Mouse (Mus musculus) Patski (cell line): ENCODE measurements at regions not wholly inside any gene's neighbourhood (a gene's known extent, or its start where the extent isn't known, plus 50 kb on each side); places are given as distances from the start of the nearest gene placed in this dataset.
"Not testable (repeated sequence)": the region's sequence is repeated elsewhere in the genome, so short reads cannot be mapped to it uniquely, and the experiment has no call there.

Experiments
- ATAC-seq: fragments of 100-300 bp; one replicate; pipeline ENCODE4 v1.8.0; 2021
- CTCF ChIA-PET: fragments of 350-600 bp; sonication (Branson Sonifier 250); formaldehyde crosslinking; loops from one replicate; lab custom pipeline; 2022; ENCODE audit warnings: inconsistent platforms; lab: Charles Lee
- POLR2A ChIA-PET: fragments of 350-600 bp; sonication (Branson Sonifier 250); formaldehyde crosslinking; loops from one replicate; lab custom pipeline; 2022; ENCODE audit warnings: antibody characterized with exemption, inconsistent platforms; lab: Charles Lee
- DNase-seq: peaks from one replicate; pipeline ENCODE4 v3.0.0-alpha.2; 2011; ENCODE audit warnings: low read depth, low spot score
- H3K27me3 ChIP-seq: fragments of 371-371 bp; one replicate; pipeline ENCODE4 v1.5.1; 2021
- CTCF ChIP-seq: fragments of 100-300 bp; IDR thresholded peaks from one replicate; pipeline ENCODE4 v1.5.1; 2021
- in situ Hi-C: fragments of 300-500 bp; cut with MboI; formaldehyde crosslinking; loops from 3 replicates; pipeline ENCODE4 v1.11.1; 2018; ENCODE audit warnings: low pct_unique_long_range_greater_than_20kb, mixed read lengths

DNA sequence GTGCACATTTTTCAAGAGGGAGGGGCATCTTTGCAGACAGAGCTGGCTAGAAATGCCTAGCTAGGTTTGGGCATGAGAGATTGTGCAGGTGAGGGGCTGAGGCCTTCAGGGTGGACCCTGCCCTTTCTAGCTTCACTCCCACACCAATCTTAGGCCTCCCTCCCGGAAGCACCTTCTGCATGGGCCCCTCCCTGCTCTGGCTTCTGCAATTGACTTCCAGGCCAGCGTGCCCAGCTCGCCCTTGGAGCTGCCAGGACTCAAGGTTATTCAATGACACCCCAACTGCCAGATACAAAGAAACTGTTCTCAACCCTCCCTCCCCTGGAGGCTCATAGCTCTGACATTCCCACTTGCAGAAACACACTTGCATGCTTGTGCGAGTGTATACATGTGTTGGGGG is 384.5 kb downstream of the Sox9 start:
- ChIA-PET POLR2A (interaction anchor here (0.6 kb wide), 1 partner anchor 385 kb away, joined by 6 read pairs; no protein-coding TSS in a partner anchor), CTCF (interaction anchor here (1.4 kb wide), 2 partner anchors 1629 to 1634 kb away, joined by 3 read pairs; no protein-coding TSS in a partner anchor)
- TF ChIP-seq CTCF: no peak
- DNase-seq: no peak
- H3K27me3 ChIP-seq: no peaks in the 10 kb centered on the region
- no peak for ATAC-seq
- in situ Hi-C loops: loop anchor here (5.0 to 25.0 kb wide), 5 partner anchors 312 to 1629 kb away; no protein-coding TSS in a partner anchor

DNA sequence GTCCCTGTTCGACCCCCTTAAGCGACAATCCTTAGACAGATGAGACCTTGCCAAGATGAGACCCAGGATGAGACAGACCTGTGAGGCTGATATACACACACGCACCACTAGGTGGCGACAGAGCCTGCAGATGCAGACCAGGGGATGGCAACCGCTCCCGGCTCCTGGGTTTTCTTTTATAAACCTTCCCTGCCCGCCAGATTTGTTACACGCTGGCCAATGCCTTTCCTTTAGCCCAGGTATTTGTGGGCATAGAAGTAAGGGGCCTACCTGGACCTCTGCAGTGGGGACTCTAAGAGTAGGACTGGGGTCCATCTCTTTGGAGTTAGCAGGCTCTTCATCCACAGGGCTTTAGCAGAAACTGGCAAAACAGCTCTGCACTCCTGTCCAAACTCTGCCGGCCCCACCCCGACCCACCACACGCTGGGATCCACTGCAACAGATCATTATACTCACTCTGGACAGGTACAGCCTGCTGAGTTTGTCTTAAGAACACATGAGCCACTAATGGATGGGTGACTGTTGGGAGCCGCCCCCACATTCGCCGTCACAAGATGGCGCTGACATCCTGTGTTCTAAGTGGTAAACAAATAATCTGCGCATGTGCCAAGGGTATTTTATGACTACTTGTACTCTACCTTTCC is 390.6 kb downstream of the Sox9 start:
- in situ Hi-C loops: loop anchor here (10.0 to 25.0 kb wide), 3 partner anchors 232 to 1260 kb away; no protein-coding TSS in a partner anchor
- ChIA-PET POLR2A (no interaction called here), CTCF (interaction anchor here (0.8 to 0.9 kb wide), 3 partner anchors 154 to 475 kb away, joined by 3 read pairs; no protein-coding TSS in a partner anchor)
- peak; percentile 61 for ATAC-seq
- no peak for DNase-seq
- TF ChIP-seq CTCF: peak; percentile 51
- no peaks in the 10 kb centered on the region for H3K27me3 ChIP-seq

DNA sequence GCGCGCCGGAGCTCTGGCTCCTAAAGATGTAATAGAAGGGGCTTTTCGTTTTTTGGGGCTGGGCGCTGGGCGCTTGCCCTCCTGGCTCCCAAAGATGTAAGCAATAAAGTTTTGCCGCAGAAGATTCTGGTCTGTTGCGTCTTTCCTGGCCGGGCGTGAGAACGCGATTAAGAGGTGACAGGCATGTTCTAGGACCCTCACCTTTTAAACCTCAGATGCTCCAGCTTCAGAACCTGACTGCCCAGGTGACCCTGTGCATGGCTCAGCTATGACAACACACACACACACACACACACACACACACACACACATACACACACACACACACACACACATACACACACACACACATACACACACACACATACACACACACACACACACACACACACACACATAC is 391.3 kb downstream of the Sox9 start:
- ATAC-seq, DNase-seq, H3K27me3 ChIP-seq, POLR2A ChIA-PET: not testable (repeated sequence)
- CTCF ChIA-PET: interaction anchor here (0.8 to 2.9 kb wide), 5 partner anchors 153 to 474 kb away, joined by 3 to 19 read pairs (median 3); no protein-coding TSS in a partner anchor
- in situ Hi-C loops: loop anchor here (10.0 to 25.0 kb wide), 3 partner anchors 231 to 1261 kb away; no protein-coding TSS in a partner anchor

DNA sequence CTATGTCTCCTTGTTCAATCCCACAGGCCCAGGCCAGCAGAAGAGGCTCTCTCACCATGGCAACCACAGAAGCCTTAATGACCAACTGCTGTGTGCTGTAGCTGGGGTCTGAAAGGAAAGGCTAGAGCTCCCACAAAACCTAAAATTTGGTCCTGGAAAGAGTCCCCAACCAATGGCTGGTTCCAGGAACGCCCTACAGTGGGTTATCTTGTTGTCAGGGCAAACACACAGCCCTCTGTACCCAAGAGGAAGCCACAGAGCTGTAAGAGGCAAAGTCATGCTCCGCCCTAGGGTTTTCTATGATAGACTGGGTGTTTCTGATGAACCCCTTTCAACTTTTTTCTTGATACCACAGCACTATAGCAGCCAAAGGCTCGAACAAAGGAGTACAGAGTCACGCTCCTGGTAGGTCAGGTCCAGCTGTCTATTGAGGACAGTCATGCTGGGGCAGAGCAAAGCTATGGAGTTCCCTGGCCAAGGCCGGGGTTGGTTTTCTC is 392.0 kb downstream of the Sox9 start:
- no peak for ATAC-seq
- ChIA-PET POLR2A (no interaction called here), CTCF (interaction anchor here (0.6 to 3.0 kb wide), 10 partner anchors 9 to 1964 kb away, joined by 3 to 21 read pairs (median 3); no protein-coding TSS in a partner anchor)
- TF ChIP-seq CTCF: no peak
- H3K27me3 ChIP-seq: no peaks in the 10 kb centered on the region
- in situ Hi-C loops: loop anchor here (10.0 to 25.0 kb wide), 3 partner anchors 231 to 1262 kb away; no protein-coding TSS in a partner anchor
- no peak for DNase-seq

DNA sequence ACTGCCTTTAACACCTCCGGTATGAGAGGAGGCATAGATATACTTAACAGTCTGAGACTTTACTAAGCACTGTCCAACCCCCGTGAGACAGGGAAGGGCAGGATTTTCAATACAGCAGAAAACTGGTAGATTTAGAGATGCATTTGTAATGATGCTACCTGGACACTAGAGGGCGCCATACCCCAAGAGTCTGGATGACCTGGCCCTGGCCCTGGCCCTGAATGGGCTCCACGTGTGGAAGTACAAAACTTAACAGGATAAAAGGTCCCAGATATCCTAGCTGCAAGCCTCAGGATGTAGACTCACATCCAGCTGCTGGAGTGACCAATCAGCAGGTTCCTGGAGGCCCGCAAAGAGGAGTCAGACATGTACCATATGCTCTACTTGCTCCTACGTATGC is 393.3 kb downstream of the Sox9 start:
- POLR2A ChIA-PET: no interaction called here
- ATAC-seq (no peak), DNase-seq (no peak)
- TF ChIP-seq CTCF: peak; percentile 75
- in situ Hi-C loops: loop anchor here (5.0 to 10.0 kb wide), 5 partner anchors 122 to 637 kb away; no protein-coding TSS in a partner anchor
- CTCF ChIA-PET: interaction anchor here (0.6 to 3.0 kb wide), 21 partner anchors 8 to 636 kb away, joined by 3 to 21 read pairs (median 3); partner anchors contain the start of gene Sstr2
- no peaks in the 10 kb centered on the region for H3K27me3 ChIP-seq

DNA sequence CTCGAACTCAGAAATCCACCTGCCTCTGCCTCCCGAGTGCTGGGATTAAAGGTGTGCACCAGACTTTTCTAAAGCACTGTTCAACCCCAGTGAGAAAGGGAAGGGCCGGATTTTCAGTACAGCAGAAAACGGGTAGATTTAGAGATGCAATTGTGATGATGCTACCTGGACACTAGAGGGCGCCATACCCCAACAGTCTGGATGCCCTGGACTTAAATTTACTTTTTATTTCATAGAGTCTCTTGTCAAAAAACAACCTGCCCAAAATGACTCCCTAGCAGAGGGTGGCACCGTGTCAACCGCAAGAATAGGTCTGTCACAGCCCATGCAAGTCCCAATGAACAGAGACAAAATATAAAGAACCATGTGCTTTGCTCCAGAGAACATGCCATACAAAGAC is 394.2 kb downstream of the Sox9 start:
- ChIA-PET POLR2A (no interaction called here), CTCF (interaction anchor here (0.7 to 3.0 kb wide), 8 partner anchors 116 to 635 kb away, joined by 3 to 21 read pairs (median 6); no protein-coding TSS in a partner anchor)
- TF ChIP-seq CTCF: no peak
- in situ Hi-C loops: loop anchor here (5.0 to 10.0 kb wide), 5 partner anchors 121 to 636 kb away; no protein-coding TSS in a partner anchor
- ATAC-seq: no peak
- no peak for DNase-seq
- no peaks in the 10 kb centered on the region for H3K27me3 ChIP-seq

GRCm38 (mm10) chr11:113178375-113178774 is 396.4 kb downstream of the Sox9 start:
- no peaks in the 10 kb centered on the region for H3K27me3 ChIP-seq
- in situ Hi-C loops: loop anchor here (5.0 to 10.0 kb wide), 5 partner anchors 119 to 634 kb away; no protein-coding TSS in a partner anchor
- ATAC-seq: no peak
- TF ChIP-seq CTCF: no peak
- CTCF ChIA-PET: interaction anchor here (1.3 to 1.6 kb wide), 2 partner anchors 16 to 148 kb away, joined by 3 to 4 read pairs; no protein-coding TSS in a partner anchor
- DNase-seq: no peak
- POLR2A ChIA-PET: interaction anchor here (0.7 kb wide), 1 partner anchor 639 kb away, joined by 4 read pairs; no protein-coding TSS in a partner anchor

DNA sequence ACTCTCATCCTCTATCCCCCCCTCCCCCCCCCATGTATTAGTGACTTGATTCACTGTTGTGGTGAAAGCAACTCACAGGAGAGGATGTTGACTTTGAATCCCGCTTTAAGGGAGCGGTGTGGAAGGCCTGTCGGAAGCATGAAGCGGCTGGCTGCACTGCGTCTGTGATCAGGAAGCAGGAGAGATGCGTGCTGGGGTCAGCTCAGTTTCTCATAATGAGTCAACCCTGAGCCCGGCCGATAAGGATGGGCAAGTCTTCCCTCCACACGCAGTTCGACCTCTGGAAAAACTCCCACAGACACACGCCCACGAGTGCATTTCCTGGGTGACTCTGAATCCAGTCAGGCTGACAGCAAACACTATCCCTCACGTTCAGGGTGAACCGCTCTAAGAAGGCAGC is 398.0 kb downstream of the Sox9 start:
- in situ Hi-C loops: no loop called here
- CTCF ChIA-PET: no interaction called here
- TF ChIP-seq CTCF: no peak
- POLR2A ChIA-PET: no interaction called here
- peak; percentile 27 for ATAC-seq
- H3K27me3 ChIP-seq: no peaks in the 10 kb centered on the region
- no peak for DNase-seq

GRCm38 (mm10) chr11:113182083-113182861 is 400.2 kb downstream of the Sox9 start:
- no peaks in the 10 kb centered on the region for H3K27me3 ChIP-seq
- ChIA-PET POLR2A (no interaction called here), CTCF (interaction anchor here (0.6 to 1.1 kb wide), 3 partner anchors 19 to 32 kb away, joined by 3 to 4 read pairs (median 3); no protein-coding TSS in a partner anchor)
- DNase-seq: no peak
- in situ Hi-C loops: no loop called here
- no peak for ATAC-seq
- TF ChIP-seq CTCF: no peak

DNA sequence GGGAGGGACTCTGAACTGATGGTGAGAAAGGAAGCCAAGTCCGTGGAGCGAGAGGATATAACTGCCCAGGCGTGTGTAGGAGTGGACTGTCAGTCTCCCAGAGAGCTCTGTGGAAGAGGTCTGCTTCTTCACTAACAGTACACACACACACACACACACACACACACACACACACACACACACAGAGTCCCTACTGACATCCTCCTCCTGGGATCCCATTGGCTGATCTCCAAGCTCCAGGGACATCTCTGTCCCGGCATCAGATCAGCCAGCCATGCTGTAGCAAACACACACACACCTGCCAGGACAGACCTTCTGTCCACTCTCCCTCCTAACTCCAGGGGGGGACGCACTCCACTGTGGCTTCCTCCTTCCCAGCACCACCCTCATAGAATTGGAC is 401.5 kb downstream of the Sox9 start:
- H3K27me3 ChIP-seq: no peaks in the 10 kb centered on the region
- DNase-seq (no peak), ATAC-seq (no peak)
- POLR2A ChIA-PET: no interaction called here
- no peak for TF ChIP-seq CTCF
- in situ Hi-C loops: no loop called here
- CTCF ChIA-PET: interaction anchor here (1.1 kb wide), 1 partner anchor 19 kb away, joined by 3 read pairs; no protein-coding TSS in a partner anchor
